Mouse (Mus musculus) spleen, adult 2 months (tissue): ENCODE measurements at regions not wholly inside any gene's neighbourhood (a gene's known extent, or its start where the extent isn't known, plus 50 kb on each side); places are given as distances from the start of the nearest gene placed in this dataset.

Experiments
- DNase-seq, 2 experiments: peaks; one replicate each; pipeline versions ENCODE4 v3.0.0 to v3.0.0-alpha.2; 2012 to 2021; ENCODE audit warnings: low spot score in 2 of 2, low read depth in 1 of 2
- H3K27ac ChIP-seq: fragments of 200-500 bp; 2 replicates; pipeline ENCODE4 v1.5.1; 2012; ENCODE audit warnings: low read length, inconsistent platforms; ENCODE audit not compliant: insufficient read depth
- H3K27me3 ChIP-seq: fragments of 200-500 bp; 2 replicates; pipeline ENCODE4 v1.6.1; 2012; ENCODE audit warnings: mild to moderate bottlenecking, moderate library complexity, low read length, inconsistent platforms; ENCODE audit not compliant: control insufficient read depth, insufficient read depth
- H3K36me3 ChIP-seq: fragments of 200-500 bp; 2 replicates; pipeline ENCODE4 v1.6.1; 2012; ENCODE audit warnings: mild to moderate bottlenecking, low read length, inconsistent platforms; ENCODE audit not compliant: control insufficient read depth, insufficient read depth
- H3K4me1 ChIP-seq: fragments of 200-500 bp; 2 replicates; pipeline ENCODE4 v1.6.1; 2011; ENCODE audit warnings: inconsistent platforms; ENCODE audit not compliant: control insufficient read depth, insufficient read depth, insufficient read length
- H3K4me3 ChIP-seq: fragments of 200-500 bp; 2 replicates; pipeline ENCODE4 v1.5.1; 2011; ENCODE audit warnings: mild to moderate bottlenecking, inconsistent platforms; ENCODE audit not compliant: insufficient read depth, insufficient read length; ENCODE audit errors: extremely low read depth
- CTCF ChIP-seq: fragments of 200-500 bp; IDR thresholded peaks from 2 replicates; pipeline ENCODE4 v1.5.1; 2011; ENCODE audit warnings: mild to moderate bottlenecking, inconsistent platforms; ENCODE audit not compliant: insufficient read depth, insufficient read length, insufficient replicate concordance; ENCODE audit errors: extremely low read depth
- POLR2A ChIP-seq: fragments of 200-500 bp; IDR thresholded peaks from 2 replicates; pipeline ENCODE4 v1.6.1; 2011; ENCODE audit warnings: low read depth, low read length, inconsistent platforms
- WGBS: fragments of 180-500 bp; shearing (Covaris S2); methylation state at CpG from one replicate; pipeline ENCODE4 v1.1.7; 2018; 5-methylcytosine and 5-hydroxymethylcytosine counted together

GRCm38 (mm10) chr9:115383935-115384334, 73.7 kb upstream of the Stt3b start:
- Histone ChIP-seq H3K36me3 (no peaks in the 10 kb centered on the region), H3K27ac (no peak overlapping the region), H3K4me3 (no peak overlapping the region), H3K27me3 (no peaks in the 10 kb centered on the region), H3K4me1 (peaks cover 7% of the 10 kb centered on the region; the same call in 1 of the 2 replicates)
- DNase-seq, result no peak
- WGBS, result 70% methylated on average over 4 of the region's 4 CpGs
- TF ChIP-seq CTCF (no peak), POLR2A (no peak)

- no peaks in the 10 kb centered on the region for H3K27me3 ChIP-seq
- WGBS, result 90% methylated on average over 1 of the region's 1 CpGs
- TF ChIP-seq CTCF, result no peak
- TF ChIP-seq POLR2A, result no peak
- no peaks in the 10 kb centered on the region for H3K36me3 ChIP-seq
- H3K4me3 ChIP-seq, result no peak overlapping the region
- no peak overlapping the region for H3K27ac ChIP-seq
- H3K4me1 ChIP-seq, result peaks cover 7% of the 10 kb centered on the region; the same call in 1 of the 2 replicates
- no peak for DNase-seq
Measured at GRCm38 (mm10) chr9:115384345-115384744, 74.1 kb upstream of the Stt3b start.

GRCm38 (mm10) chr9:115387471-115388360, 77.5 kb upstream of the Stt3b start:
- DNase-seq, result peak in 1 of 2 experiments; percentile 36
- H3K4me1 ChIP-seq, result peaks cover 22% of the 10 kb centered on the region; the same call in 1 of the 2 replicates
- 46% methylated on average over 26 of the region's 26 CpGs for WGBS

GRCm38 (mm10) chr9:115388361-115388759, 78.1 kb upstream of the Stt3b start:
- no peak overlapping the region for H3K4me3 ChIP-seq

More at GRCm38 (mm10) chr9:115387471-115388360, 77.5 kb upstream of the Stt3b start:
- Histone ChIP-seq H3K4me3 (peak overlapping the region; percentile 32; the same call in 1 of the 2 replicates), H3K27me3 (no peaks in the 10 kb centered on the region), H3K36me3 (no peaks in the 10 kb centered on the region), H3K27ac (no peak overlapping the region)
- TF ChIP-seq POLR2A (no peak), CTCF (no peak)

GRCm38 (mm10) chr9:115389082-115389481, 78.9 kb upstream of the Stt3b start:
- WGBS, result 86% methylated on average over 2 of the region's 2 CpGs
- Histone ChIP-seq H3K4me3 (no peak overlapping the region), H3K36me3 (no peaks in the 10 kb centered on the region), H3K4me1 (peaks cover 22% of the 10 kb centered on the region; the same call in 1 of the 2 replicates), H3K27me3 (no peaks in the 10 kb centered on the region), H3K27ac (no peak overlapping the region)
- no peak for DNase-seq
- TF ChIP-seq CTCF (no peak), POLR2A (no peak)

More at GRCm38 (mm10) chr9:115388361-115388759, 78.1 kb upstream of the Stt3b start:
- Histone ChIP-seq H3K36me3 (no peaks in the 10 kb centered on the region), H3K27ac (no peak overlapping the region), H3K27me3 (no peaks in the 10 kb centered on the region), H3K4me1 (peaks cover 22% of the 10 kb centered on the region; the same call in 1 of the 2 replicates)
- no peak for DNase-seq
- TF ChIP-seq CTCF (no peak), POLR2A (no peak)
- WGBS, result 90% methylated on average over 11 of the region's 11 CpGs

GRCm38 (mm10) chr9:115390880-115391281, 80.7 kb upstream of the Stt3b start:
- H3K4me1 ChIP-seq, result peaks cover 28% of the 10 kb centered on the region; the same call in 1 of the 2 replicates
- WGBS, result 7% methylated on average over 11 of the region's 11 CpGs
- no peaks in the 10 kb centered on the region for H3K36me3 ChIP-seq
- DNase-seq, result peak in 1 of 2 experiments; percentile 33
- no peak overlapping the region for H3K27ac ChIP-seq
- no peaks in the 10 kb centered on the region for H3K27me3 ChIP-seq
- no peak overlapping the region for H3K4me3 ChIP-seq
- no peak for TF ChIP-seq CTCF
- TF ChIP-seq POLR2A, result no peak
